Mouse (Mus musculus): ENCODE measurements around the gene Scgb1b7. TPM values are rescaled to one million over a fixed set of nuclear protein-coding genes. Genes with fewer than 3 reads are reported as not detected.
"Not testable (repeated sequence)": the region's sequence is repeated elsewhere in the genome, so short reads cannot be mapped to it uniquely, and the experiment has no call there.

Scgb1b7 gene
- polyA plus RNA-seq (2014; fragmentation: Nextera tagmentation; extraction: Ambion mirVana): not detected in 2 replicates

GRCm38 (mm10) chr7:31712365-31712764 is at the start of gene Scgb1b7:
Scgb1b7 (plus strand) TSS chr7:31712665.
- not testable (repeated sequence) for H3K4me3 ChIP-seq (ENCODE audit: low read depth, low read length); H3K4me2 ChIP-seq (ENCODE audit: low read depth, low read length); H3K36me3 ChIP-seq (replicated peaks; ENCODE audit: control insufficient read depth, insufficient read depth, low read depth, low read length); DNase-seq (ENCODE audit: low spot score); H3K27me3 ChIP-seq (ENCODE audit: control insufficient read depth, insufficient read depth, low read length); H3K9me3 ChIP-seq (replicated peaks; ENCODE audit: control insufficient read depth, low read length); H3K4me1 ChIP-seq (ENCODE audit: control insufficient read depth, insufficient read depth, low read length); ATAC-seq (replicated peaks; ENCODE audit: insufficient number of reproducible peaks, low FRiP score, low TSS enrichment, low read depth); H3K9ac ChIP-seq (replicated peaks; ENCODE audit: low read length); H3K27ac ChIP-seq (replicated peaks; ENCODE audit: low read depth, low read length)
- WGBS: 88% methylated on average over 3 of the region's 5 CpGs

- not testable (repeated sequence) for DNase-seq (ENCODE audit: low spot score); H3K4me1 ChIP-seq (ENCODE audit: control insufficient read depth, insufficient read depth, low read length); H3K4me2 ChIP-seq (ENCODE audit: low read depth, low read length); H3K4me3 ChIP-seq (ENCODE audit: low read depth, low read length); H3K9me3 ChIP-seq (replicated peaks; ENCODE audit: control insufficient read depth, low read length); H3K9ac ChIP-seq (replicated peaks; ENCODE audit: low read length); H3K27ac ChIP-seq (replicated peaks; ENCODE audit: low read depth, low read length); H3K27me3 ChIP-seq (ENCODE audit: control insufficient read depth, insufficient read depth, low read length); H3K36me3 ChIP-seq (replicated peaks; ENCODE audit: control insufficient read depth, insufficient read depth, low read depth, low read length); ATAC-seq (replicated peaks; ENCODE audit: insufficient number of reproducible peaks, low FRiP score, low TSS enrichment, low read depth)
These were observed 6.8 kb upstream of the Scgb1b7 start, which contains the start of gene Scgb2b7 for GRCm38 (mm10) chr7:31705657-31706056. Scgb2b7 (minus strand) TSS chr7:31705757.

Other genes starting within 250 kb of the Scgb1b7 start
- gene Scgb2b7, start 6.9 kb upstream of the Scgb1b7 start, polyA plus RNA-seq (2014; fragmentation: Nextera tagmentation; extraction: Ambion mirVana): not detected in 2 replicates